Mouse (Mus musculus) liver, postnatal 0 days (tissue): Measurements from ENCODE around the gene Adgra3.
A peak's percentile ranks its signal among the peaks of the same experiment; 100 is the strongest.

Experiments used
- CTCF ChIP-seq: sonication (generic); IDR thresholded peaks from 2 replicates; pipeline ENCODE4 v1.5.1; 2016; ENCODE audit warnings: antibody characterized with exemption, low read depth
- EP300 ChIP-seq: IDR thresholded peaks from 2 replicates; pipeline ENCODE4 v1.6.1; 2016; ENCODE audit warnings: antibody characterized with exemption, low read depth, mild to moderate bottlenecking

DNA sequence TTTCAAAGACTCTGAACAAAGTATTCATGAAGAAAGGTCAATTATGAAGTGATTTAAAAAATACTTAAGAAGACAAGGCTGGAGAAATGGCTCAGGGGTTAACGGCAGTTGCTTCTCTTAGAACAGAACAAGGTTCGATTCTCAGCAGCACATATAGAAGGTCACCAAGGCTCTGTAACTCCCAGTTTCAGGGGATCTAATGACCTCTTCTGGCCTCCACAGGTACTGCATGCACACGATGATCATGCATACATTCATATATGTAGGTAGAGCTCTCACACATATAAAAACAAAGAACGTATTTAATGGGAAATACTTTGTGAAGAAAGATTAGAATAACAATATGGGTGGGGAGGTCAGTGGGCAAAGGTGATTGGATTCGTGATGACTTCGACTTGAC is 56.5 kb downstream of the Adgra3 start:
- TF ChIP-seq CTCF (peak; percentile 64), EP300 (no peak)
